In genomic region chr11:98583571-98583970, GRCm38 (mm10) we compare ENCODE assay signal across 11 mouse cellular contexts. TPM values are rescaled to one million over a fixed set of nuclear protein-coding genes. Genes with fewer than 3 reads are reported as not detected.
DNase-seq lines count a peak whose midpoint lies in the region; ATAC-seq and TF ChIP-seq lines count a peak whose summit lies in the region.
"Had no signal": no experiment of that assay in that cellular context is flagged by ENCODE, and none has a peak within 500 bp of the region (broad histone marks: within the 10 kb centered on the region; RNA-seq: fewer than 3 reads in every experiment).

No protein-coding gene starts in this region.

- no peak overlapping the region for H3K4me3 ChIP-seq in lung, embryonic 14.5 days (ENCODE audit: low read depth, low read length)
- H3K4me3 ChIP-seq in lung, adult 2 months (replicated peaks; ENCODE audit: extremely low read depth, low read depth, low read length), result no peak overlapping the region
- no peak overlapping the region for H3K4me3 ChIP-seq in ES-Bruce4 (ENCODE audit: low read depth, low read length)
- H3K4me3 ChIP-seq in liver, postnatal 0 days (ENCODE audit: low read depth, low read length), result peak overlapping the region; percentile 26; the same call in 1 of the 2 replicates
- H3K4me3 ChIP-seq in kidney, embryonic 16.5 days (ENCODE audit: low read length), result no peak overlapping the region
- H3K4me3 ChIP-seq: left cerebral cortex, adult 2 months had no signal

- H3K9me3 ChIP-seq in lung, embryonic 14.5 days (ENCODE audit: low read depth, low read length), result no peaks in the 10 kb centered on the region
- H3K9me3 ChIP-seq in ES-Bruce4 (replicated peaks; ENCODE audit: control insufficient read depth, insufficient read depth, low read length, poor library complexity, severe bottlenecking), result no peaks in the 10 kb centered on the region
- no peaks in the 10 kb centered on the region for H3K9me3 ChIP-seq in liver, postnatal 0 days (ENCODE audit: low read length)
- H3K9me3 ChIP-seq in kidney, embryonic 16.5 days (ENCODE audit: low read length), result no peaks in the 10 kb centered on the region

- no peak overlapping the region for H3K4me2 ChIP-seq in lung, embryonic 14.5 days
- peak overlapping the region; percentile 88 for H3K4me2 ChIP-seq in liver, postnatal 0 days (ENCODE audit: low read depth, low read length)
- H3K4me2 ChIP-seq in kidney, embryonic 16.5 days (replicated peaks; ENCODE audit: low read depth, low read length), result no peak overlapping the region

- no peak for ATAC-seq in lung, embryonic 14.5 days (ENCODE audit: insufficient read depth)
- no peak for ATAC-seq in liver, postnatal 0 days
- ATAC-seq in kidney, embryonic 16.5 days (ENCODE audit: low FRiP score, low TSS enrichment), result no peak

- peaks cover 6% of the 10 kb centered on the region for H3K4me1 ChIP-seq in lung, embryonic 14.5 days (ENCODE audit: insufficient read depth)
- peaks cover 8% of the 10 kb centered on the region; the same call in 1 of the 2 replicates for H3K4me1 ChIP-seq in lung, adult 2 months (ENCODE audit: control insufficient read depth, insufficient read depth, low read length)
- peaks cover 8% of the 10 kb centered on the region for H3K4me1 ChIP-seq in ES-Bruce4 (ENCODE audit: control insufficient read depth, insufficient read depth, low read length)
- H3K4me1 ChIP-seq in liver, postnatal 0 days (ENCODE audit: insufficient read depth), result peaks cover 60% of the 10 kb centered on the region
- H3K4me1 ChIP-seq in kidney, embryonic 16.5 days (ENCODE audit: insufficient read depth, low read length), result peaks cover 32% of the 10 kb centered on the region

- H3K27ac ChIP-seq in lung, embryonic 14.5 days (ENCODE audit: low read depth), result no peak overlapping the region; the same call in 1 of the 2 replicates
- H3K27ac ChIP-seq in ES-Bruce4 (ENCODE audit: insufficient read depth, low read length), result no peak overlapping the region
- peak overlapping the region; percentile 97 for H3K27ac ChIP-seq in liver, postnatal 0 days (ENCODE audit: low read depth)
- no peak overlapping the region for H3K27ac ChIP-seq in kidney, embryonic 16.5 days (ENCODE audit: low read length)
- H3K27ac ChIP-seq: left cerebral cortex, adult 2 months had no signal

- WGBS in lung, embryonic 14.5 days, result 25% methylated on average over 3 of the region's 3 CpGs
- 35% methylated on average over 3 of the region's 3 CpGs for WGBS in lung, adult 2 months
- 40% methylated on average over 3 of the region's 3 CpGs for WGBS in liver, postnatal 0 days (ENCODE audit: insufficient replicate concordance)
- 33% methylated on average over 3 of the region's 3 CpGs for WGBS in kidney, embryonic 16.5 days

- no peak for TF ChIP-seq EP300 in ES-Bruce4 (IDR thresholded peaks at IDR 0.05; ENCODE audit: insufficient read depth, low read depth, low read length)
- TF ChIP-seq EP300 in liver, postnatal 0 days (IDR thresholded peaks at IDR 0.05; ENCODE audit: low read depth), result no peak

- H3K27me3 ChIP-seq in lung, embryonic 14.5 days (ENCODE audit: insufficient read depth, low read length), result no peaks in the 10 kb centered on the region
- H3K27me3 ChIP-seq in ES-Bruce4 (ENCODE audit: control insufficient read depth, insufficient read depth, low read length, poor library complexity, severe bottlenecking), result no peaks in the 10 kb centered on the region
- no peaks in the 10 kb centered on the region for H3K27me3 ChIP-seq in liver, postnatal 0 days (ENCODE audit: insufficient read depth, low read length)
- no peaks in the 10 kb centered on the region for H3K27me3 ChIP-seq in kidney, embryonic 16.5 days (ENCODE audit: insufficient read depth, low read length)

- 0 out of 2 replicates have a peak, but pooled peaks have one; percentile 4 for TF ChIP-seq CTCF in lung, embryonic 14.5 days (IDR thresholded peaks at IDR 0.05; ENCODE audit: low read depth)
- no peak for TF ChIP-seq CTCF in lung, adult 2 months (IDR thresholded peaks at IDR 0.05; ENCODE audit: insufficient read depth, low read length)
- TF ChIP-seq CTCF in ES-Bruce4 (IDR thresholded peaks at IDR 0.05; ENCODE audit: low read depth, low read length), result peak; percentile 38
- TF ChIP-seq CTCF in liver, postnatal 0 days (IDR thresholded peaks at IDR 0.05; ENCODE audit: low read depth), result peak; percentile 66

- peaks cover 30% of the 10 kb centered on the region for H3K36me3 ChIP-seq in lung, embryonic 14.5 days (ENCODE audit: insufficient read depth)
- H3K36me3 ChIP-seq in ES-Bruce4 (ENCODE audit: control insufficient read depth, insufficient read depth, low read length, poor library complexity, severe bottlenecking), result peaks cover 9% of the 10 kb centered on the region
- H3K36me3 ChIP-seq in liver, postnatal 0 days (replicated peaks; ENCODE audit: insufficient read depth, low read length), result peaks cover 5% of the 10 kb centered on the region
- H3K36me3 ChIP-seq in kidney, embryonic 16.5 days (ENCODE audit: insufficient read depth, low read length), result peaks cover 20% of the 10 kb centered on the region

- no peak for DNase-seq in lung, embryonic 14.5 days
- no peak for DNase-seq in lung, adult 2 months
- peak; percentile 62 for DNase-seq in c-Kit-positive CD71-positive TER-119-negative erythroid progenitor cells, embryonic 14.5 days (ENCODE audit: low read depth)
- DNase-seq in liver, postnatal 0 days, result peak; percentile 46
- no peak for DNase-seq in left cerebral cortex, adult 9 months (ENCODE audit: low spot score in 2 of 2)
- DNase-seq: cerebellum, adult 9-10 months; lung, postnatal 10 days had no signal

- TF ChIP-seq POLR2A in lung, adult 2 months (IDR thresholded peaks at IDR 0.05; ENCODE audit: borderline replicate concordance, extremely low read depth, low read depth, low read length), result no peak
- TF ChIP-seq POLR2A in ES-Bruce4 (IDR thresholded peaks at IDR 0.05; ENCODE audit: insufficient read depth, low read length), result no peak

- H3K9ac ChIP-seq in lung, embryonic 14.5 days, result no peak overlapping the region
- H3K9ac ChIP-seq in ES-Bruce4 (ENCODE audit: low read depth, poor library complexity, severe bottlenecking), result no peak overlapping the region
- peak overlapping the region; percentile 73 for H3K9ac ChIP-seq in liver, postnatal 0 days (replicated peaks)
- H3K9ac ChIP-seq in kidney, embryonic 16.5 days (replicated peaks; ENCODE audit: low read length), result no peak overlapping the region

RNA-seq across cellular contexts. Expression of gene Ormdl3, which starts 3.6 kb away (rescaled TPM):
- polyA plus RNA-seq in lung, embryonic 14.5 days (2014; fragmentation: Nextera tagmentation; extraction: Ambion mirVana), result 6.6 and 6.9 TPM in 2 replicates
- 55.6 and 56.7 TPM in 2 replicates for polyA plus RNA-seq in lung, adult 2 months (2012; rRNA removed)
- polyA plus RNA-seq in ES-Bruce4 (2011; ENCODE audit: insufficient read depth, insufficient read length, low read depth, missing spikeins), result 19.3 and 20.0 TPM in 2 replicates
- 39.3 and 42.0 TPM in 2 replicates for polyA plus RNA-seq in liver, postnatal 0 days (2015; fragmentation: Nextera tagmentation; extraction: Ambion mirVana)
- 67.2 and 67.6 TPM in 2 replicates for polyA plus RNA-seq in kidney, embryonic 16.5 days (2015; fragmentation: Nextera tagmentation; extraction: Ambion mirVana)

RNA-seq across cellular contexts. Expression of gene Lrrc3c, which starts 14.5 kb away (rescaled TPM):
- not detected in 2 replicates for polyA plus RNA-seq in lung, embryonic 14.5 days (2014; fragmentation: Nextera tagmentation; extraction: Ambion mirVana)
- polyA plus RNA-seq in lung, adult 2 months (2012; rRNA removed), result not detected in 2 replicates
- polyA plus RNA-seq in ES-Bruce4 (2011; ENCODE audit: insufficient read depth, insufficient read length, low read depth, missing spikeins), result not detected in 2 replicates
- polyA plus RNA-seq in liver, postnatal 0 days (2015; fragmentation: Nextera tagmentation; extraction: Ambion mirVana), result not detected in 2 replicates
- polyA plus RNA-seq in kidney, embryonic 16.5 days (2015; fragmentation: Nextera tagmentation; extraction: Ambion mirVana), result not detected in 2 replicates
- polyA plus RNA-seq: intestine, embryonic 14.5 days had no signal

RNA-seq across cellular contexts. Expression of gene Zpbp2, which starts 32.7 kb away (rescaled TPM):
- polyA plus RNA-seq in lung, embryonic 14.5 days (2014; fragmentation: Nextera tagmentation; extraction: Ambion mirVana), result 0.57 TPM in 1 of 2 replicates, not detected in the other
- polyA plus RNA-seq in lung, adult 2 months (2012; rRNA removed), result 0.34 TPM in 1 of 2 replicates, not detected in the other
- not detected in 2 replicates for polyA plus RNA-seq in ES-Bruce4 (2011; ENCODE audit: insufficient read depth, insufficient read length, low read depth, missing spikeins)
- polyA plus RNA-seq in liver, postnatal 0 days (2015; fragmentation: Nextera tagmentation; extraction: Ambion mirVana), result 0.65 and 1.1 TPM in 2 replicates
- polyA plus RNA-seq in kidney, embryonic 16.5 days (2015; fragmentation: Nextera tagmentation; extraction: Ambion mirVana), result 0.87 TPM in 1 of 2 replicates, not detected in the other

RNA-seq across cellular contexts. Expression of gene Ikzf3, which starts 37.7 kb away (rescaled TPM):
- 0.14 and 0.32 TPM in 2 replicates for polyA plus RNA-seq in lung, embryonic 14.5 days (2014; fragmentation: Nextera tagmentation; extraction: Ambion mirVana)
- 6.4 and 10.1 TPM in 2 replicates for polyA plus RNA-seq in lung, adult 2 months (2012; rRNA removed)
- polyA plus RNA-seq in ES-Bruce4 (2011; ENCODE audit: insufficient read depth, insufficient read length, low read depth, missing spikeins), result not detected in 2 replicates
- polyA plus RNA-seq in liver, postnatal 0 days (2015; fragmentation: Nextera tagmentation; extraction: Ambion mirVana), result 1.2 and 1.3 TPM in 2 replicates
- polyA plus RNA-seq in kidney, embryonic 16.5 days (2015; fragmentation: Nextera tagmentation; extraction: Ambion mirVana), result 0.44 and 0.54 TPM in 2 replicates

RNA-seq across cellular contexts. Expression of gene Gm12355, which starts 41.9 kb away (rescaled TPM):
- 1.2 and 1.4 TPM in 2 replicates for polyA plus RNA-seq in lung, embryonic 14.5 days (2014; fragmentation: Nextera tagmentation; extraction: Ambion mirVana)
- polyA plus RNA-seq in lung, adult 2 months (2012; rRNA removed), result not detected in 2 replicates
- 50.0 and 53.5 TPM in 2 replicates for polyA plus RNA-seq in ES-Bruce4 (2011; ENCODE audit: insufficient read depth, insufficient read length, low read depth, missing spikeins)
- polyA plus RNA-seq in liver, postnatal 0 days (2015; fragmentation: Nextera tagmentation; extraction: Ambion mirVana), result 0.33 and 0.39 TPM in 2 replicates
- 0.86 and 1.6 TPM in 2 replicates for polyA plus RNA-seq in kidney, embryonic 16.5 days (2015; fragmentation: Nextera tagmentation; extraction: Ambion mirVana)

Comparison
In these comparisons a context has a peak if more than half of its experiments do, and no peak if none do; other contexts are left out.
1. DNase-seq: peak in c-Kit-positive CD71-positive TER-119-negative erythroid progenitor cells, embryonic 14.5 days (single experiment) and liver, postnatal 0 days (single experiment); none in lung, embryonic 14.5 days (single experiment), lung, adult 2 months (single experiment) and left cerebral cortex, adult 9 months (0 of 2).